Mouse (Mus musculus): ENCODE results near the gene Myh7.

GRCm38 (mm10) chr14:54930431-54930830, 64.0 kb downstream of the Myh7 start:
- no peak for TF ChIP-seq POLR2A (IDR thresholded peaks at IDR 0.05; ENCODE audit: control insufficient read depth, low read depth, low read length)
- TF ChIP-seq CTCF (IDR thresholded peaks at IDR 0.05; ENCODE audit: control insufficient read depth, insufficient read depth, insufficient replicate concordance, low read depth, low read length): no peak

All from testis, adult 2 months (tissue).